Mouse (Mus musculus) MEL (cell line): Measurements from ENCODE around the gene Fam110a. TPM values are rescaled to one million over a fixed set of nuclear protein-coding genes. Genes with fewer than 3 reads are reported as not detected.

Experiments
- DNase-seq: peaks from one replicate; pipeline ENCODE4 v3.0.0; 2011; ENCODE audit warnings: low read depth, low spot score
- H3K27ac ChIP-seq: 2 replicates; pipeline ENCODE4 v1.5.1; 2012; ENCODE audit warnings: low read depth, mild to moderate bottlenecking, control low read depth, low read length, moderate library complexity; ENCODE audit not compliant: control insufficient read depth
- H3K27me3 ChIP-seq, 2 experiments: fragments of 150-350 bp in 1 of 2; sonication (generic) in 1 of 2; 2 replicates each; pipeline ENCODE4 v1.6.1; 2012; ENCODE audit warnings: low read length in 2 of 2, mild to moderate bottlenecking in 2 of 2, improper control_type of control experiment in 1 of 2, moderate library complexity in 1 of 2; ENCODE audit not compliant: insufficient read depth in 2 of 2, control insufficient read depth in 1 of 2
- H3K36me3 ChIP-seq, 2 experiments: 2 replicates each; pipeline ENCODE4 v1.6.1; 2012 to 2014; ENCODE audit warnings: low read length in 2 of 2, improper control_type of control experiment in 1 of 2, inconsistent platforms in 1 of 2, mild to moderate bottlenecking in 1 of 2; ENCODE audit not compliant: insufficient read depth in 2 of 2, control insufficient read depth in 1 of 2
- H3K4me1 ChIP-seq, 2 experiments: fragments of 150-350 bp in 1 of 2; sonication (generic) in 1 of 2; 2 replicates each; pipeline ENCODE4 v1.6.1; 2012; ENCODE audit warnings: low read length in 2 of 2, improper control_type of control experiment in 1 of 2, mild to moderate bottlenecking in 1 of 2; ENCODE audit not compliant: insufficient read depth in 2 of 2, control insufficient read depth in 1 of 2
- H3K4me3 ChIP-seq, 2 experiments: fragments of 150-350 bp in 1 of 2; sonication (generic) in 1 of 2; 2 replicates each; pipeline ENCODE4 v1.5.1; 2012; ENCODE audit warnings: low read depth in 2 of 2, low read length in 2 of 2, mild to moderate bottlenecking in 2 of 2, moderate library complexity in 2 of 2, control low read depth in 1 of 2, improper control_type of control experiment in 1 of 2; ENCODE audit not compliant: control insufficient read depth in 1 of 2, insufficient read depth in 1 of 2
- H3K79me2 ChIP-seq: 2 replicates; pipeline ENCODE4 v1.6.1; 2012; ENCODE audit warnings: mild to moderate bottlenecking, low read length, moderate library complexity; ENCODE audit not compliant: control insufficient read depth, poor library complexity, insufficient read depth
- H3K9ac ChIP-seq: 2 replicates; pipeline ENCODE4 v1.6.1; 2012; ENCODE audit warnings: low read depth, mild to moderate bottlenecking, control low read depth, low read length, moderate library complexity; ENCODE audit not compliant: control insufficient read depth, poor library complexity, severe bottlenecking
- H3K9me3 ChIP-seq: fragments of 150-350 bp; sonication (generic); replicated peaks from 2 replicates; pipeline ENCODE4 v1.6.1; 2012; ENCODE audit warnings: mild to moderate bottlenecking, low read length, improper control_type of control experiment, moderate library complexity; ENCODE audit not compliant: insufficient read depth
- BHLHE40 ChIP-seq: IDR thresholded peaks from 2 replicates; pipeline ENCODE4 v1.6.1; 2012; ENCODE audit warnings: low read depth, mild to moderate bottlenecking, inconsistent platforms, low read length, improper control_type of control experiment, borderline replicate concordance
- CHD1 ChIP-seq: IDR thresholded peaks from 2 replicates; pipeline ENCODE4 v1.6.1; 2012; ENCODE audit warnings: low read depth, mild to moderate bottlenecking, inconsistent platforms, low read length, improper control_type of control experiment
- ELF1 ChIP-seq: IDR thresholded peaks from 2 replicates; pipeline ENCODE4 v1.6.1; 2014; ENCODE audit warnings: low read depth, mild to moderate bottlenecking, inconsistent platforms, low read length, improper control_type of control experiment, moderate library complexity
- ETS1 ChIP-seq: IDR thresholded peaks from 2 replicates; pipeline ENCODE4 v1.6.1; 2012; ENCODE audit warnings: low read depth, mild to moderate bottlenecking, inconsistent platforms, low read length, improper control_type of control experiment, moderate library complexity
- GABPA ChIP-seq: IDR thresholded peaks from 2 replicates; pipeline ENCODE4 v1.6.1; 2012; ENCODE audit warnings: low read depth, mild to moderate bottlenecking, inconsistent platforms, low read length, improper control_type of control experiment, moderate library complexity
- HCFC1 ChIP-seq: IDR thresholded peaks from 2 replicates; pipeline ENCODE4 v1.6.1; 2012; ENCODE audit warnings: low read depth, mild to moderate bottlenecking, inconsistent platforms, low read length, improper control_type of control experiment, moderate library complexity
- KAT2A ChIP-seq: conservative IDR thresholded peaks from 2 replicates; pipeline ENCODE4 v1.6.1; 2012; ENCODE audit warnings: low read depth, low read length, improper control_type of control experiment, inconsistent platforms
- MAFK ChIP-seq: IDR thresholded peaks from 2 replicates; pipeline ENCODE4 v1.6.1; 2011; ENCODE audit warnings: low read depth, mild to moderate bottlenecking, low read length, improper control_type of control experiment, borderline replicate concordance
- MAZ ChIP-seq: IDR thresholded peaks from 2 replicates; pipeline ENCODE4 v1.6.1; 2012; ENCODE audit warnings: low read depth, mild to moderate bottlenecking, inconsistent platforms, low read length, improper control_type of control experiment
- MYB ChIP-seq: IDR thresholded peaks from 2 replicates; pipeline ENCODE4 v1.6.1; 2011; ENCODE audit warnings: mild to moderate bottlenecking, low read depth, low read length, improper control_type of control experiment
- NELFE ChIP-seq: IDR thresholded peaks from 2 replicates; pipeline ENCODE4 v1.6.1; 2011; ENCODE audit warnings: low read depth, low read length, improper control_type of control experiment
- POLR2AphosphoS2 ChIP-seq: IDR thresholded peaks from 2 replicates; pipeline ENCODE4 v1.6.1; 2011; ENCODE audit warnings: low read length, improper control_type of control experiment
- RAD21 ChIP-seq: IDR thresholded peaks from 2 replicates; pipeline ENCODE4 v1.6.1; 2011; ENCODE audit warnings: mild to moderate bottlenecking, low read depth, low read length, improper control_type of control experiment
- SIN3A ChIP-seq: IDR thresholded peaks from 2 replicates; pipeline ENCODE4 v1.6.1; 2012; ENCODE audit warnings: low read length, improper control_type of control experiment, inconsistent platforms
- SMC3 ChIP-seq: IDR thresholded peaks from 2 replicates; pipeline ENCODE4 v1.6.1; 2011; ENCODE audit warnings: low read depth, low read length, improper control_type of control experiment
- TBP ChIP-seq: IDR thresholded peaks from 2 replicates; pipeline ENCODE4 v1.8.0; 2011; ENCODE audit warnings: low read depth, low read length, improper control_type of control experiment
- TCF12 ChIP-seq: IDR thresholded peaks from 2 replicates; pipeline ENCODE4 v1.6.1; 2014; ENCODE audit warnings: low read depth, mild to moderate bottlenecking, inconsistent platforms, low read length, improper control_type of control experiment, moderate library complexity
- USF1 ChIP-seq: IDR thresholded peaks from 2 replicates; pipeline ENCODE4 v1.6.1; 2014; ENCODE audit warnings: low read depth, mild to moderate bottlenecking, inconsistent platforms, low read length, improper control_type of control experiment, moderate library complexity
- USF2 ChIP-seq, 2 experiments: IDR thresholded peaks; 2 replicates each; pipeline ENCODE4 v1.6.1; 2011 to 2012; ENCODE audit warnings: improper control_type of control experiment in 2 of 2, low read length in 2 of 2, borderline replicate concordance in 1 of 2, inconsistent platforms in 1 of 2, low read depth in 1 of 2, mild to moderate bottlenecking in 1 of 2; ENCODE audit not compliant: insufficient read depth in 1 of 2
- polyA plus RNA-seq, 2 experiments: library from polyadenylated mRNA; stranded (reverse) in 1 of 2; unstranded in 1 of 2; fragments of >175 nt in 1 of 2; fragments of >200 nt in 1 of 2; gene quantifications; 2 replicates each; pipeline versions ENCODE4 v1.2.1 to v1.2.4; 2012; ENCODE audit warnings: low replicate concordance in 2 of 2, low read depth in 1 of 2; ENCODE audit not compliant: insufficient read length in 2 of 2, insufficient read depth in 1 of 2, missing spikeins in 1 of 2
- total RNA-seq: library from RNA; depleted of rRNA; stranded (reverse); fragments of 300-350 nt; gene quantifications from 2 replicates; pipeline ENCODE4 v1.2.3, GENCODE M21; 2012

The Fam110a gene
- total and polyA plus RNA-seq, 3 experiments: 5.7 to 10.8 TPM; not detected in 1

GRCm38 (mm10) chr2:151991446-151991845 is 11.4 kb upstream of the Fam110a start:
- no peaks in the 10 kb centered on the region for H3K36me3 ChIP-seq
- H3K9me3 ChIP-seq: no peaks in the 10 kb centered on the region
- H3K4me1 ChIP-seq: peaks cover 2 to 3% of the 10 kb centered on the region in 2 experiments; a peak in 3 of 4 replicates
- H3K9ac ChIP-seq: no peak overlapping the region
- H3K79me2 ChIP-seq: no peaks in the 10 kb centered on the region
- H3K27ac ChIP-seq: no peak overlapping the region
- no peak for TF ChIP-seq RAD21
- no peak for TF ChIP-seq MAZ
- TF ChIP-seq POLR2AphosphoS2: no peak
- TF ChIP-seq GABPA: no peak
- TF ChIP-seq BHLHE40: no peak
- no peak for TF ChIP-seq USF2 (IDR thresholded peaks at IDR 0.05; ENCODE audit: borderline replicate concordance in 1 of 2, insufficient read depth in 1 of 2, low read depth in 1 of 2, low read length in 2 of 2)
- TF ChIP-seq HCFC1: no peak
- TF ChIP-seq MAFK: no peak
- no peak for TF ChIP-seq ETS1
- no peak for TF ChIP-seq KAT2A
- TF ChIP-seq CHD1: no peak
- TF ChIP-seq SMC3: no peak
- no peak for TF ChIP-seq ELF1
- TF ChIP-seq MYB: no peak
- no peak for TF ChIP-seq NELFE
- TF ChIP-seq TCF12: no peak
- TF ChIP-seq, all 39 proteins: peak for 0
- no peak for DNase-seq
- Histone ChIP-seq H3K4me3 (no peak overlapping the region), H3K27me3 (peaks cover 5% of the 10 kb centered on the region in 2 experiments)

- H3K27me3 ChIP-seq: peaks cover 7 to 10% of the 10 kb centered on the region in 2 experiments
- no peaks in the 10 kb centered on the region for H3K9me3 ChIP-seq
- no peak for DNase-seq
- no peak overlapping the region for H3K4me3 ChIP-seq
- TF ChIP-seq MAFK (no peak), SIN3A (no peak), TBP (no peak), USF1 (no peak)
- H3K4me1 ChIP-seq: peaks cover 0 to 2% of the 10 kb centered on the region in 2 experiments; a peak in 1 of 4 replicates
- H3K79me2 ChIP-seq: no peaks in the 10 kb centered on the region
- H3K27ac ChIP-seq: no peak overlapping the region
- no peak overlapping the region for H3K9ac ChIP-seq
- no peaks in the 10 kb centered on the region for H3K36me3 ChIP-seq
Observed at GRCm38 (mm10) chr2:151990985-151991394, 11.0 kb upstream of the Fam110a start.
